Mouse (Mus musculus) myocyte (in vitro differentiated cells): ENCODE measurements around the gene Marcksl1.

Experiments
- CEBPB ChIP-seq: IDR thresholded peaks from 2 replicates; pipeline ENCODE4 v1.6.1; 2011; ENCODE audit warnings: mild to moderate bottlenecking, moderate library complexity; ENCODE audit not compliant: poor library complexity, insufficient read depth, severe bottlenecking
- E2F4 ChIP-seq: IDR thresholded peaks from one replicate; pipeline ENCODE4 v1.6.1; 2011; ENCODE audit warnings: mild to moderate bottlenecking, control low read depth, moderate library complexity; ENCODE audit not compliant: insufficient read depth
- MAX ChIP-seq: IDR thresholded peaks from one replicate; pipeline ENCODE4 v1.6.1; 2011; ENCODE audit warnings: low read depth, mild to moderate bottlenecking, control low read depth
- MYOD1 ChIP-seq, 3 experiments: IDR thresholded peaks; one replicate each; pipeline ENCODE4 v1.6.1; 2011; ENCODE audit warnings: control low read depth in 2 of 3, low read depth in 2 of 3, mild to moderate bottlenecking in 2 of 3, moderate library complexity in 1 of 3; ENCODE audit not compliant: insufficient read length in 2 of 3, control insufficient read depth in 1 of 3
- MYOG ChIP-seq, 3 experiments: IDR thresholded peaks; one replicate each; pipeline ENCODE4 v1.6.1; 2011; ENCODE audit warnings: control low read depth in 2 of 3, low read depth in 2 of 3, mild to moderate bottlenecking in 2 of 3; ENCODE audit not compliant: insufficient read length in 2 of 3, control insufficient read depth in 1 of 3, insufficient read depth in 1 of 3
- POLR2A ChIP-seq: IDR thresholded peaks from one replicate; pipeline ENCODE4 v1.6.1; 2011; ENCODE audit warnings: low read depth, mild to moderate bottlenecking, control low read depth, moderate library complexity; ENCODE audit not compliant: insufficient read length
- POLR2AphosphoS2 ChIP-seq: IDR thresholded peaks from one replicate; pipeline ENCODE4 v1.6.1; 2011; ENCODE audit warnings: low read depth, control low read depth; ENCODE audit not compliant: insufficient read length
- REST ChIP-seq: IDR thresholded peaks from one replicate; pipeline ENCODE4 v1.6.1; 2011; ENCODE audit warnings: mild to moderate bottlenecking, control low read depth, moderate library complexity; ENCODE audit not compliant: insufficient read depth, insufficient read length
- SRF ChIP-seq: IDR thresholded peaks from one replicate; pipeline ENCODE4 v1.6.1; 2011; ENCODE audit warnings: low read depth; ENCODE audit not compliant: control insufficient read depth, insufficient read length
- TCF12 ChIP-seq: IDR thresholded peaks from one replicate; pipeline ENCODE4 v1.6.1; 2011; ENCODE audit warnings: mild to moderate bottlenecking, control low read depth; ENCODE audit not compliant: poor library complexity, insufficient read depth, severe bottlenecking
- TCF3 ChIP-seq: IDR thresholded peaks from one replicate; pipeline ENCODE4 v1.6.1; 2011; ENCODE audit warnings: low read depth, control low read depth; ENCODE audit not compliant: insufficient read length
- USF1 ChIP-seq: IDR thresholded peaks from one replicate; pipeline ENCODE4 v1.6.1; 2011; ENCODE audit warnings: low read depth, mild to moderate bottlenecking, control low read depth, moderate library complexity

- TF ChIP-seq MAX (no peak), POLR2A (no peak), TCF12 (no peak), MYOG (IDR thresholded peaks at IDR 0.05; ENCODE audit: control insufficient read depth in 1 of 3, insufficient read depth in 1 of 3, insufficient read length in 2 of 3, low read depth in 2 of 3) (peak in 1 of 3 experiments; percentile 58), CEBPB (no peak), POLR2AphosphoS2 (no peak), E2F4 (no peak), USF1 (no peak), TCF3 (no peak), MYOD1 (IDR thresholded peaks at IDR 0.05; ENCODE audit: control insufficient read depth in 1 of 3, insufficient read length in 2 of 3, low read depth in 2 of 3) (peak in 1 of 3 experiments; percentile 53), SRF (no peak), REST (no peak)
These were observed 37.3 kb upstream of the Marcksl1 start for GRCm38 (mm10) chr4:129476047-129476446.
